Mouse (Mus musculus) MEL (cell line): ENCODE results near the gene Sertad1. TPM values are rescaled to one million over a fixed set of nuclear protein-coding genes. Genes with fewer than 3 reads are reported as not detected.
A peak's percentile ranks its signal among the peaks of the same experiment; 100 is the strongest.

Experiments used
- DNase-seq: peaks from one replicate; pipeline ENCODE4 v3.0.0; 2011; ENCODE audit warnings: low read depth, low spot score
- H3K27ac ChIP-seq: 2 replicates; pipeline ENCODE4 v1.5.1; 2012; ENCODE audit warnings: low read depth, mild to moderate bottlenecking, control low read depth, low read length, moderate library complexity; ENCODE audit not compliant: control insufficient read depth
- H3K27me3 ChIP-seq, 2 experiments: fragments of 150-350 bp in 1 of 2; sonication (generic) in 1 of 2; 2 replicates each; pipeline ENCODE4 v1.6.1; 2012; ENCODE audit warnings: low read length in 2 of 2, mild to moderate bottlenecking in 2 of 2, improper control_type of control experiment in 1 of 2, moderate library complexity in 1 of 2; ENCODE audit not compliant: insufficient read depth in 2 of 2, control insufficient read depth in 1 of 2
- H3K36me3 ChIP-seq, 2 experiments: 2 replicates each; pipeline ENCODE4 v1.6.1; 2012 to 2014; ENCODE audit warnings: low read length in 2 of 2, improper control_type of control experiment in 1 of 2, inconsistent platforms in 1 of 2, mild to moderate bottlenecking in 1 of 2; ENCODE audit not compliant: insufficient read depth in 2 of 2, control insufficient read depth in 1 of 2
- H3K4me1 ChIP-seq, 2 experiments: fragments of 150-350 bp in 1 of 2; sonication (generic) in 1 of 2; 2 replicates each; pipeline ENCODE4 v1.6.1; 2012; ENCODE audit warnings: low read length in 2 of 2, improper control_type of control experiment in 1 of 2, mild to moderate bottlenecking in 1 of 2; ENCODE audit not compliant: insufficient read depth in 2 of 2, control insufficient read depth in 1 of 2
- H3K4me3 ChIP-seq, 2 experiments: fragments of 150-350 bp in 1 of 2; sonication (generic) in 1 of 2; 2 replicates each; pipeline ENCODE4 v1.5.1; 2012; ENCODE audit warnings: low read depth in 2 of 2, low read length in 2 of 2, mild to moderate bottlenecking in 2 of 2, moderate library complexity in 2 of 2, control low read depth in 1 of 2, improper control_type of control experiment in 1 of 2; ENCODE audit not compliant: control insufficient read depth in 1 of 2, insufficient read depth in 1 of 2
- H3K79me2 ChIP-seq: 2 replicates; pipeline ENCODE4 v1.6.1; 2012; ENCODE audit warnings: mild to moderate bottlenecking, low read length, moderate library complexity; ENCODE audit not compliant: control insufficient read depth, poor library complexity, insufficient read depth
- H3K9ac ChIP-seq: 2 replicates; pipeline ENCODE4 v1.6.1; 2012; ENCODE audit warnings: low read depth, mild to moderate bottlenecking, control low read depth, low read length, moderate library complexity; ENCODE audit not compliant: control insufficient read depth, poor library complexity, severe bottlenecking
- H3K9me3 ChIP-seq: fragments of 150-350 bp; sonication (generic); replicated peaks from 2 replicates; pipeline ENCODE4 v1.6.1; 2012; ENCODE audit warnings: mild to moderate bottlenecking, low read length, improper control_type of control experiment, moderate library complexity; ENCODE audit not compliant: insufficient read depth
- CHD2 ChIP-seq: IDR thresholded peaks from 2 replicates; pipeline ENCODE4 v1.6.1; 2011; ENCODE audit warnings: low read length, improper control_type of control experiment
- CTCF ChIP-seq, 3 experiments: IDR thresholded peaks in 2 of 3; conservative IDR thresholded peaks in 1 of 3; 2 replicates each; pipeline ENCODE4 v1.5.1; 2011 to 2012; ENCODE audit warnings: low read length in 3 of 3, low read depth in 2 of 3, mild to moderate bottlenecking in 2 of 3, improper control_type of control experiment in 1 of 3, inconsistent platforms in 1 of 3, mixed read lengths in 1 of 3, moderate library complexity in 1 of 3; ENCODE audit not compliant: control insufficient read depth in 1 of 3, insufficient read depth in 1 of 3, poor library complexity in 1 of 3, severe bottlenecking in 1 of 3
- KAT2A ChIP-seq: conservative IDR thresholded peaks from 2 replicates; pipeline ENCODE4 v1.6.1; 2012; ENCODE audit warnings: low read depth, low read length, improper control_type of control experiment, inconsistent platforms
- MAFK ChIP-seq: IDR thresholded peaks from 2 replicates; pipeline ENCODE4 v1.6.1; 2011; ENCODE audit warnings: low read depth, mild to moderate bottlenecking, low read length, improper control_type of control experiment, borderline replicate concordance
- MAX ChIP-seq: IDR thresholded peaks from 2 replicates; pipeline ENCODE4 v1.6.1; 2011; ENCODE audit warnings: low read length, improper control_type of control experiment
- MAZ ChIP-seq: IDR thresholded peaks from 2 replicates; pipeline ENCODE4 v1.6.1; 2012; ENCODE audit warnings: low read depth, mild to moderate bottlenecking, inconsistent platforms, low read length, improper control_type of control experiment
- MXI1 ChIP-seq: IDR thresholded peaks from 2 replicates; pipeline ENCODE4 v1.6.1; 2011; ENCODE audit warnings: mild to moderate bottlenecking, low read depth, low read length, improper control_type of control experiment
- MYC ChIP-seq: IDR thresholded peaks from 2 replicates; pipeline ENCODE4 v1.6.1; 2011; ENCODE audit warnings: low read depth, mild to moderate bottlenecking, low read length, improper control_type of control experiment, moderate library complexity
- NELFE ChIP-seq: IDR thresholded peaks from 2 replicates; pipeline ENCODE4 v1.6.1; 2011; ENCODE audit warnings: low read depth, low read length, improper control_type of control experiment
- POLR2A ChIP-seq, 2 experiments: IDR thresholded peaks; 2 replicates each; pipeline ENCODE4 v1.6.1; 2011 to 2012; ENCODE audit warnings: low read length in 2 of 2, mild to moderate bottlenecking in 2 of 2, control low read depth in 1 of 2, improper control_type of control experiment in 1 of 2, low read depth in 1 of 2, moderate library complexity in 1 of 2; ENCODE audit not compliant: control insufficient read depth in 1 of 2, insufficient read depth in 1 of 2, poor library complexity in 1 of 2
- RAD21 ChIP-seq: IDR thresholded peaks from 2 replicates; pipeline ENCODE4 v1.6.1; 2011; ENCODE audit warnings: mild to moderate bottlenecking, low read depth, low read length, improper control_type of control experiment
- RCOR1 ChIP-seq: IDR thresholded peaks from 2 replicates; pipeline ENCODE4 v1.6.1; 2012; ENCODE audit warnings: low read depth, mild to moderate bottlenecking, inconsistent platforms, low read length, improper control_type of control experiment
- SMC3 ChIP-seq: IDR thresholded peaks from 2 replicates; pipeline ENCODE4 v1.6.1; 2011; ENCODE audit warnings: low read depth, low read length, improper control_type of control experiment
- UBTF ChIP-seq: IDR thresholded peaks from 2 replicates; pipeline ENCODE4 v1.6.1; 2012; ENCODE audit warnings: low read depth, mild to moderate bottlenecking, inconsistent platforms, low read length, improper control_type of control experiment, moderate library complexity, borderline replicate concordance; ENCODE audit not compliant: insufficient read depth
- ZC3H11A ChIP-seq: IDR thresholded peaks from 2 replicates; pipeline ENCODE4 v1.6.1; 2012; ENCODE audit warnings: low read depth, mild to moderate bottlenecking, inconsistent platforms, low read length, improper control_type of control experiment
- polyA plus RNA-seq, 2 experiments: library from polyadenylated mRNA; stranded (reverse) in 1 of 2; unstranded in 1 of 2; fragments of >175 nt in 1 of 2; fragments of >200 nt in 1 of 2; gene quantifications; 2 replicates each; pipeline versions ENCODE4 v1.2.1 to v1.2.4; 2012; ENCODE audit warnings: low replicate concordance in 2 of 2, low read depth in 1 of 2; ENCODE audit not compliant: insufficient read length in 2 of 2, insufficient read depth in 1 of 2, missing spikeins in 1 of 2
- total RNA-seq: library from RNA; depleted of rRNA; stranded (reverse); fragments of 300-350 nt; gene quantifications from 2 replicates; pipeline ENCODE4 v1.2.3, GENCODE M21; 2012

Sertad1 gene
- total and polyA plus RNA-seq, 3 experiments = 9.9 to 10.6 TPM; not detected in 1

GRCm38 (mm10) chr7:27526039-27526827, 39.5 kb downstream of the Sertad1 start:
- DNase-seq = peak; percentile 89
- Histone ChIP-seq H3K4me1 (no peaks in the 10 kb centered on the region; a peak in 1 of 4 replicates), H3K27ac (no peak overlapping the region), H3K9me3 (no peaks in the 10 kb centered on the region), H3K79me2 (no peaks in the 10 kb centered on the region), H3K4me3 (peak overlapping the region; percentile 2 to 25; a peak in 1 of 4 replicates), H3K27me3 (no peaks in the 10 kb centered on the region), H3K36me3 (no peaks in the 10 kb centered on the region), H3K9ac (peak overlapping the region; percentile 46)
- TF ChIP-seq POLR2A (IDR thresholded peaks at IDR 0.05; ENCODE audit: control insufficient read depth in 1 of 2, insufficient read depth in 1 of 2, low read depth in 1 of 2, low read length in 2 of 2, poor library complexity in 1 of 2) (no peak), MAFK (no peak), ZC3H11A (peak; percentile 67), MAX (0 out of 2 replicates have a peak, but pooled peaks have one; percentile 27), SMC3 (peak; percentile 96), MYC (peak; percentile 60; the same call in 1 of the 2 replicates), MAZ (0 out of 2 replicates have a peak, but pooled peaks have one; percentile 45), MXI1 (peak; percentile 38; the same call in 1 of the 2 replicates), CTCF (IDR thresholded peaks at IDR 0.05 in 2 of 3, conservative IDR thresholded peaks at IDR 0.05 in 1 of 3; ENCODE audit: control insufficient read depth in 1 of 3, insufficient read depth in 1 of 3, low read depth in 2 of 3, low read length in 3 of 3, poor library complexity in 1 of 3, severe bottlenecking in 1 of 3) (peak; percentile 97 to 98 (median 98)), RAD21 (peak; percentile 65)

- Histone ChIP-seq H3K36me3 (no peaks in the 10 kb centered on the region), H3K9ac (no peak overlapping the region), H3K79me2 (no peaks in the 10 kb centered on the region), H3K9me3 (no peaks in the 10 kb centered on the region), H3K4me3 (no peak overlapping the region), H3K4me1 (no peaks in the 10 kb centered on the region; a peak in 1 of 4 replicates), H3K27ac (no peak overlapping the region), H3K27me3 (no peaks in the 10 kb centered on the region)
- TF ChIP-seq CTCF (IDR thresholded peaks at IDR 0.05 in 2 of 3, conservative IDR thresholded peaks at IDR 0.05 in 1 of 3; ENCODE audit: control insufficient read depth in 1 of 3, insufficient read depth in 1 of 3, low read depth in 2 of 3, low read length in 3 of 3, poor library complexity in 1 of 3, severe bottlenecking in 1 of 3) (no peak), NELFE (no peak), CHD2 (no peak), KAT2A (no peak), UBTF (no peak), RCOR1 (no peak)
- DNase-seq = no peak
Observed at GRCm38 (mm10) chr7:27529070-27529469, 42.4 kb downstream of the Sertad1 start.
